Mouse (Mus musculus): Measurements from ENCODE around the gene Pitpnc1.

Gene Pitpnc1

GRCm38 (mm10) chr11:107223169-107223561 is 247.3 kb downstream of the Pitpnc1 start:
- DNase-seq, result peak in 1 of 2 experiments; percentile 11

GRCm38 (mm10) chr11:107222531-107223168 is 247.8 kb downstream of the Pitpnc1 start:
- DNase-seq, result no peak

DNA sequence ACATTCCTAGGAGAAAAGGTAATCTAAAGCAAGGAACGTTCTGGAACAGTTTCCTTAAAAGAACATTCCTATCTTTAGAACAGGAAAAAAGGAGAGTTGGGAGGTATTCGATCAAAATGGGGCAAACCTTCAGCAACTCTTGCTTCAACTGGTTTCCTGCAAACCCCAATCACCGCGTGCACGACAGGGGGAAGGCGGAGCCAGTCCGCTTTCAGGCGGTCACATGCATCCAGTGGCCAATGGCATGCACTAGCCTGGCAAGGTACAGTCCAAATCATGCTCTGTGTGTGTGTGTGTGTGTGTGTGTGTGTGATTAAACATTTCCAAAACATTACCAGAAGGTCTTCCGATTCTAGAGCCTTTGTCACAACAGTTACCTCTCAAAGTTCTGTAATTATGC is 255.4 kb downstream of the Pitpnc1 start:
- DNase-seq, result no peak

GRCm38 (mm10) chr11:107213745-107214144 is 256.8 kb downstream of the Pitpnc1 start:
- no peak for DNase-seq

DNA sequence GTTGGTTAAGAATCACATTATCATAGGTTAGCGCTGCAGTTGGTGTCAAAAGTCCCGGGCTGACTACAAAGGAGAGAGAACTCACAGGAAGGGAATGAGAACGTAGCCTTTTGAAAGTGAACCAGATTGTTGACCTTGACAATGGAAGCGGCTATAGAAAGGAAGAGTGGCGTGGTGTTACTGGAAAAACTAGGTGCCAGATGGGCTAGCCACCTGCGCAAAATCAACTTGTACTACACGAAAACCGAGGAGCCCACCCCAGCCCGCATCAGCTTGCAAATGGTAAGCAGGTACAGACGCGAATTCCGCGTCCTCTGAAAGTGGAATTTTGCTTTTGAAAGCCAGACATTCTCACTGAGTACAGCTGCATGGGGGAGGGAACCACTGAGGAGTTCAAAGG is 260.7 kb downstream of the Pitpnc1 start:
- no peak for DNase-seq

DNA sequence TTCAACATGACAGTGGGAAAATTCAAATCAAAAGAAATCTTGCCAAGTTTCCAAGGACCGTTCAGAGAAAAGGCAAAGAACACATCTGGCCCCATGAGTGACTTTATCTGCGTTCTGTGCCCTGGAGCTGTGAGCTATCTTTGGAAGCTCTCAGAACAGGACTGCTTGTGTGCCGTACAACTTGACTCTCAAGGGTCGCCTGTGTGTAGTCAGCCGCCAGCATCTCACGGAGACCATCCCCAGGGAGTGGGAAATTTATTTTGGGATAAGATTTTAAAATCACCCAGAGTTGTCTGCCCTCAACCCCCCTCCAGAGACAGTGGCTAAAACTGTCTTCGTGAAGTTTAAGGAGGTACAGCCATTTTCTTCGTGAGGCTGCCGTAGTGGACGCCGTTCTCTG is 268.7 kb downstream of the Pitpnc1 start:
- no peak for DNase-seq

DNA sequence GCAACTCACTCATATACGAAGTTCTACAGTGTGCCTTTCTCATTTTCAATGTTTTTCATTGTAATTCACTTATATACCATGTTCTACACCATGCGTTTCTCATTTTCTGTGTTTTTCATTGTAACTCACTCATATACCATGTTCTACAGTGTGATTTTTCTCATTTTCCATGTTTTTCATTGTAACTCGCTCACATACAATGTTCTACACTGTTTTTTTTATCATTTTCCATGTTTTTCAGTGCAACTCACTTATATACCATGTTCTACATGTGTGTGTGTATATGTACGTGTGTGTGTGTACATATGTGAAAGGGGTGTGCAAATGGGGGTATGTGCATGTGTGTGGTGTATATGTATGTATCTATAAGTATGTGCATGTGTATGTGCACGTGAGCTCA is 271.2 kb downstream of the Pitpnc1 start:
- DNase-seq, result no peak

GRCm38 (mm10) chr11:107195334-107195733 is 275.2 kb downstream of the Pitpnc1 start:
- DNase-seq, result no peak

GRCm38 (mm10) chr11:107190376-107190775 is 280.1 kb downstream of the Pitpnc1 start:
- DNase-seq, result no peak

DNA sequence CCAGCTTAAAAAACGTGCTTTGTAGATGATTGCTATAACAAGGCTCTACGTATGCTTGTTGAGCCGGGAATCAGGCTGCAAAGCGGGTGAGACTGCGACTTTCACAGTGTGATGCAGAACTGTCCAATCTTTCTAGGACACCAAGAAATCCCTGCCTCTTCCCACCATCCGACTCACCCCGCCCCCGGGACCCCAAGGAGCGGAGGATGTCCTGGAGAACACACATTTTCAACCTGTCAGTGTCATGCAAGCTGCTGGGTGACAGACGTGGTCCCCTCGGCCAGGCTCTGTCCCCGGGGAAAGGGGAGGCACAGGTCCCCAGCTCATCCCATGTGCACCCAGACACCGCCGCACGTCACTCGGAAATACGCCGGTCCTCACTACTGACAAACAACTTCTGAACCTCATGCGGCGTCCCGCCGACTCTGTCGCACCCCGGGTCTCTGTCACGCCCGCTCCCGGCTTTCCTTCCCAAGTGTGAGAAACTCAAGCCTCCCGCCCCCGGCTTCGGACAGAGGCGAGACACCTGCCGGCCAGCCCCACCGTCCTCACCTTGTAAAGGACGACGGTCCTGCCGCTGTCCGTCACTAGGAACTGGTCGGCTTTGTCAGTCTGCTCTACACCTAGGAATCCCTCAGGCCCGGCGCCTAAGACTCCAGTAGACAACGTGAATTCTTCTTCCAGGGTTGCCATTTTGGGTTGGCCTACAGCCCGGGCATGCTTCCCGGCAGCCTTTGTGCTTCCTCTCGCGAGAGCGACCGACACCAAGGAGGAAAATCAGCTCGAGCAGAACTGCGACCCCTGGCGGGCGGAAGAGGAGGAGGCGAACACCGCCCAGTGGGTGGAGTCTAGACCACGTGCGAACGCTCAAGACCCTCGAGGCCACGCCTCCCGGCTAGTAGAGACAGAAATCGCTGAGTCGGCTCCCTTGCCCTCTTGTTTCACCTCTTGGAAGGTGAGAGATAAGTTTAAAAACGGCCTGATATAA is 281.6 kb downstream of the Pitpnc1 start, which contains the start of gene Nol11:
Nol11 (minus strand) TSS at position 817 of the 988 bp plus-strand sequence.
- peak; percentile 97 to 98 for DNase-seq

DNA sequence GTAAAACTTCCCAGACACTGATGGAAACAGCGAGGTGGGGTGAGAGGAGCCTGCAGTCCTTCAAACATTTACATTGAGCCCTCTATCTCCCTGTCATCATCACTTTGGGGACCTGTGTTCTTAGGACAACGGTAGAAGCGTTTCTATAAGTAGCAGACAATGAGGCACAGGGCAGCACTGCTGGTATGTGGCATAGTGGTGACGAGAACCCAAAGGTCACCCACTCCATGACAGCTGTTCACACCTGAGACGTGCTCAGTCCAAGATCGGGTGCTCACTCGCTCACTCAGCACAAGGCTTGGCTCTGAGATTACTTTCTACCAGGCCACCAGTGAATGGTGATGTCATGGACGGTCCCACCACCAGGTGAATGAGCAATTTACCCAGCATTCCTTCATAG is 286.7 kb downstream of the Pitpnc1 start:
- DNase-seq, result no peak

- DNase-seq, result no peak
These were observed 309.3 kb downstream of the Pitpnc1 start for GRCm38 (mm10) chr11:107161215-107161614.

DNA sequence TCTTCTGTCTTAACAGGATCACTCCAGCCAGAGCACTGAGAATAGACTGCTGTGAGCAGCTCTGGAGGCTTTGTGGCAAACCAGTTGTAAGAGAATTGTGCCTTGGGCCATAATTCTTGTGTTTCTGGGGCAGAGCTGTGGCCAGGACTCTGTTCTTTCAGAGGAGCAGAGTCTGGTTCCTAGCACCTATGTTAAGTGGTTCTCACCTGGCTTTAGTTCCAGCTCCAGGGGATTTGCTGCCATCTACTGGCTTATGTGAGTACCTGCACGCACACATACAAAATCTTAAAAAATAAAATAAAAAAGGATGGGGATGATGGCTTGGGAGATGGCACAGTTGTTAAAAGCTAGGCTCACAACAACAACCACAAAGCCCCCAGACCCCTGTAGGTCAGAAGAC is 311.5 kb downstream of the Pitpnc1 start:
- DNase-seq, result no peak

Measured in spleen, adult 18-20 months (tissue).